Mouse (Mus musculus) layer of hippocampus, postnatal 14 days (tissue): ENCODE data around the gene Efnb1. TPM values are rescaled to one million over a fixed set of nuclear protein-coding genes. Genes with fewer than 3 reads are reported as not detected.
"Not testable (repeated sequence)": the region's sequence is repeated elsewhere in the genome, so short reads cannot be mapped to it uniquely, and the experiment has no call there.

Experiments used
- DNase-seq, 2 experiments: peaks; one replicate each; pipeline ENCODE4 v3.0.0; 2021 to 2022; ENCODE audit warnings: low spot score in 2 of 2, mixed read lengths in 1 of 2
- long read RNA-seq, 2 experiments: library from polyadenylated mRNA; stranded (forward); transcript quantifications; one replicate each; pipeline ENCODE4 v2.0.0; 2021
- total RNA-seq, 2 experiments: library from RNA; stranded (reverse); gene quantifications; 2 replicates each; pipeline ENCODE4 v1.2.3; 2021

Gene Efnb1
- total RNA-seq, result 10 to 100 TPM in 1 of 2 experiments, 1 to 10 TPM in 1; 9.0 to 12.6 TPM
- long read RNA-seq, experiment 1, partial matches to known transcripts, result 0 of 4 reads
- long read RNA-seq, experiment 1, other reads (novel, unspliced or antisense), result 1 of 4 reads
- long read RNA-seq, experiment 2, partial matches to known transcripts, result 0 of 5 reads
- long read RNA-seq, experiment 2, other reads (novel, unspliced or antisense), result 2 of 5 reads

GRCm38 (mm10) chrX:99135523-99136258 is at the start of gene Efnb1:
Efnb1 (plus strand) TSS chrX:99136130.
- peak; percentile 71 to 91 for DNase-seq

- no peak for DNase-seq
Measured at GRCm38 (mm10) chrX:99092704-99093103, 43.2 kb upstream of the Efnb1 start.

- DNase-seq, result not testable (repeated sequence)
Measured at GRCm38 (mm10) chrX:99111088-99111724, 24.7 kb upstream of the Efnb1 start.

- DNase-seq, result no peak
Measured at GRCm38 (mm10) chrX:99119510-99119909, 16.4 kb upstream of the Efnb1 start.

- peak; percentile 46 to 70 for DNase-seq
Measured at GRCm38 (mm10) chrX:99130059-99130458, 5.9 kb upstream of the Efnb1 start.

- DNase-seq, result no peak
Measured at GRCm38 (mm10) chrX:99132573-99132972, 3.4 kb upstream of the Efnb1 start.

GRCm38 (mm10) chrX:99134891-99135290 is 1.0 kb upstream of the Efnb1 start:
- peak; percentile 77 to 82 for DNase-seq

GRCm38 (mm10) chrX:99136431-99136966 is 569 bp downstream of the Efnb1 start:
- DNase-seq, result peak in 1 of 2 experiments; percentile 13

GRCm38 (mm10) chrX:99137143-99137870 is 1.4 kb downstream of the Efnb1 start:
- DNase-seq, result no peak

GRCm38 (mm10) chrX:99137928-99138740 is 2.2 kb downstream of the Efnb1 start:
- DNase-seq, result no peak

GRCm38 (mm10) chrX:99141079-99141478 is 5.1 kb downstream of the Efnb1 start:
- DNase-seq, result no peak

GRCm38 (mm10) chrX:99141900-99142299 is 6.0 kb downstream of the Efnb1 start:
- no peak for DNase-seq

- no peak for DNase-seq
Measured at GRCm38 (mm10) chrX:99145561-99145960, 9.6 kb downstream of the Efnb1 start.

GRCm38 (mm10) chrX:99148061-99148905 is 12.4 kb downstream of the Efnb1 start:
- no peak for DNase-seq

- DNase-seq, result no peak
Measured at GRCm38 (mm10) chrX:99149047-99149446, 13.1 kb downstream of the Efnb1 start.

GRCm38 (mm10) chrX:99149900-99150299 is 14.0 kb downstream of the Efnb1 start:
- DNase-seq, result no peak

GRCm38 (mm10) chrX:99150712-99151111 is 14.8 kb downstream of the Efnb1 start:
- DNase-seq, result no peak

GRCm38 (mm10) chrX:99151434-99151833 is 15.5 kb downstream of the Efnb1 start:
- no peak for DNase-seq

- no peak for DNase-seq
Measured at GRCm38 (mm10) chrX:99152141-99152540, 16.2 kb downstream of the Efnb1 start.
